Mouse (Mus musculus) urinary bladder, adult 2 months (tissue): ENCODE measurements around the gene Nox4. TPM values are rescaled to one million over a fixed set of nuclear protein-coding genes. Genes with fewer than 3 reads are reported as not detected.
"Not testable (repeated sequence)": the region's sequence is repeated elsewhere in the genome, so short reads cannot be mapped to it uniquely, and the experiment has no call there.

ENCODE experiments used
- DNase-seq: peaks from one replicate; pipeline ENCODE4 v3.0.0; 2022; ENCODE audit warnings: low spot score
- polyA plus RNA-seq: library from polyadenylated mRNA; depleted of rRNA; stranded (reverse); fragments of >200 nt; gene quantifications from 2 replicates; pipeline ENCODE4 v1.2.3, GENCODE M21; 2012; rRNA removed

Gene Nox4
- polyA plus RNA-seq, 1 experiment = 2.1 TPM

GRCm38 (mm10) chr7:87371316-87371715 lies 125.4 kb downstream of the Nox4 start:
- no peak for DNase-seq

GRCm38 (mm10) chr7:87374322-87374721 lies 128.4 kb downstream of the Nox4 start:
- DNase-seq = no peak

- no peak for DNase-seq
Observed at GRCm38 (mm10) chr7:87374935-87375334, 129.0 kb downstream of the Nox4 start.

GRCm38 (mm10) chr7:87397023-87397422 lies 151.1 kb downstream of the Nox4 start:
- no peak for DNase-seq

GRCm38 (mm10) chr7:87411373-87411772 lies 165.5 kb downstream of the Nox4 start:
- DNase-seq = not testable (repeated sequence)

GRCm38 (mm10) chr7:87413271-87413670 lies 167.4 kb downstream of the Nox4 start:
- no peak for DNase-seq

Other genes starting within 250 kb of the Nox4 start
- not detected in 2 replicates for gene Vmn2r79, start 250.0 kb upstream of the Nox4 start, polyA plus RNA-seq
- not detected in 2 replicates for gene Tyr, start 247.4 kb downstream of the Nox4 start, polyA plus RNA-seq